Mouse (Mus musculus) MEL (cell line): ENCODE results near the gene Tmem171. TPM values are rescaled to one million over a fixed set of nuclear protein-coding genes. Genes with fewer than 3 reads are reported as not detected.

Source experiments
- DNase-seq: peaks from one replicate; pipeline ENCODE4 v3.0.0; 2011; ENCODE audit warnings: low read depth, low spot score
- H3K27ac ChIP-seq: 2 replicates; pipeline ENCODE4 v1.5.1; 2012; ENCODE audit warnings: low read depth, mild to moderate bottlenecking, control low read depth, low read length, moderate library complexity; ENCODE audit not compliant: control insufficient read depth
- H3K27me3 ChIP-seq, 2 experiments: fragments of 150-350 bp in 1 of 2; sonication (generic) in 1 of 2; 2 replicates each; pipeline ENCODE4 v1.6.1; 2012; ENCODE audit warnings: low read length in 2 of 2, mild to moderate bottlenecking in 2 of 2, improper control_type of control experiment in 1 of 2, moderate library complexity in 1 of 2; ENCODE audit not compliant: insufficient read depth in 2 of 2, control insufficient read depth in 1 of 2
- H3K36me3 ChIP-seq, 2 experiments: 2 replicates each; pipeline ENCODE4 v1.6.1; 2012 to 2014; ENCODE audit warnings: low read length in 2 of 2, improper control_type of control experiment in 1 of 2, inconsistent platforms in 1 of 2, mild to moderate bottlenecking in 1 of 2; ENCODE audit not compliant: insufficient read depth in 2 of 2, control insufficient read depth in 1 of 2
- H3K4me1 ChIP-seq, 2 experiments: fragments of 150-350 bp in 1 of 2; sonication (generic) in 1 of 2; 2 replicates each; pipeline ENCODE4 v1.6.1; 2012; ENCODE audit warnings: low read length in 2 of 2, improper control_type of control experiment in 1 of 2, mild to moderate bottlenecking in 1 of 2; ENCODE audit not compliant: insufficient read depth in 2 of 2, control insufficient read depth in 1 of 2
- H3K4me3 ChIP-seq, 2 experiments: fragments of 150-350 bp in 1 of 2; sonication (generic) in 1 of 2; 2 replicates each; pipeline ENCODE4 v1.5.1; 2012; ENCODE audit warnings: low read depth in 2 of 2, low read length in 2 of 2, mild to moderate bottlenecking in 2 of 2, moderate library complexity in 2 of 2, control low read depth in 1 of 2, improper control_type of control experiment in 1 of 2; ENCODE audit not compliant: control insufficient read depth in 1 of 2, insufficient read depth in 1 of 2
- H3K79me2 ChIP-seq: 2 replicates; pipeline ENCODE4 v1.6.1; 2012; ENCODE audit warnings: mild to moderate bottlenecking, low read length, moderate library complexity; ENCODE audit not compliant: control insufficient read depth, poor library complexity, insufficient read depth
- H3K9ac ChIP-seq: 2 replicates; pipeline ENCODE4 v1.6.1; 2012; ENCODE audit warnings: low read depth, mild to moderate bottlenecking, control low read depth, low read length, moderate library complexity; ENCODE audit not compliant: control insufficient read depth, poor library complexity, severe bottlenecking
- H3K9me3 ChIP-seq: fragments of 150-350 bp; sonication (generic); replicated peaks from 2 replicates; pipeline ENCODE4 v1.6.1; 2012; ENCODE audit warnings: mild to moderate bottlenecking, low read length, improper control_type of control experiment, moderate library complexity; ENCODE audit not compliant: insufficient read depth
- BHLHE40 ChIP-seq: IDR thresholded peaks from 2 replicates; pipeline ENCODE4 v1.6.1; 2012; ENCODE audit warnings: low read depth, mild to moderate bottlenecking, inconsistent platforms, low read length, improper control_type of control experiment, borderline replicate concordance
- CHD1 ChIP-seq: IDR thresholded peaks from 2 replicates; pipeline ENCODE4 v1.6.1; 2012; ENCODE audit warnings: low read depth, mild to moderate bottlenecking, inconsistent platforms, low read length, improper control_type of control experiment
- CHD2 ChIP-seq: IDR thresholded peaks from 2 replicates; pipeline ENCODE4 v1.6.1; 2011; ENCODE audit warnings: low read length, improper control_type of control experiment
- CTCF ChIP-seq, 3 experiments: IDR thresholded peaks in 2 of 3; conservative IDR thresholded peaks in 1 of 3; 2 replicates each; pipeline ENCODE4 v1.5.1; 2011 to 2012; ENCODE audit warnings: low read length in 3 of 3, low read depth in 2 of 3, mild to moderate bottlenecking in 2 of 3, improper control_type of control experiment in 1 of 3, inconsistent platforms in 1 of 3, mixed read lengths in 1 of 3, moderate library complexity in 1 of 3; ENCODE audit not compliant: control insufficient read depth in 1 of 3, insufficient read depth in 1 of 3, poor library complexity in 1 of 3, severe bottlenecking in 1 of 3
- E2F4 ChIP-seq: IDR thresholded peaks from 2 replicates; pipeline ENCODE4 v1.6.1; 2011; ENCODE audit warnings: low read depth, low read length, improper control_type of control experiment, borderline replicate concordance
- ELF1 ChIP-seq: IDR thresholded peaks from 2 replicates; pipeline ENCODE4 v1.6.1; 2014; ENCODE audit warnings: low read depth, mild to moderate bottlenecking, inconsistent platforms, low read length, improper control_type of control experiment, moderate library complexity
- EP300 ChIP-seq, 2 experiments: IDR thresholded peaks; 2 replicates each; pipeline ENCODE4 v1.6.1; 2011; ENCODE audit warnings: improper control_type of control experiment in 2 of 2, low read length in 2 of 2, low read depth in 1 of 2, mild to moderate bottlenecking in 1 of 2
- ETS1 ChIP-seq: IDR thresholded peaks from 2 replicates; pipeline ENCODE4 v1.6.1; 2012; ENCODE audit warnings: low read depth, mild to moderate bottlenecking, inconsistent platforms, low read length, improper control_type of control experiment, moderate library complexity
- HCFC1 ChIP-seq: IDR thresholded peaks from 2 replicates; pipeline ENCODE4 v1.6.1; 2012; ENCODE audit warnings: low read depth, mild to moderate bottlenecking, inconsistent platforms, low read length, improper control_type of control experiment, moderate library complexity
- MAX ChIP-seq: IDR thresholded peaks from 2 replicates; pipeline ENCODE4 v1.6.1; 2011; ENCODE audit warnings: low read length, improper control_type of control experiment
- MAZ ChIP-seq: IDR thresholded peaks from 2 replicates; pipeline ENCODE4 v1.6.1; 2012; ENCODE audit warnings: low read depth, mild to moderate bottlenecking, inconsistent platforms, low read length, improper control_type of control experiment
- MEF2A ChIP-seq: IDR thresholded peaks from 2 replicates; pipeline ENCODE4 v1.6.1; 2014; ENCODE audit warnings: low read depth, mild to moderate bottlenecking, inconsistent platforms, low read length, improper control_type of control experiment; ENCODE audit not compliant: poor library complexity, insufficient replicate concordance, severe bottlenecking; ENCODE audit errors: extremely low read depth
- MXI1 ChIP-seq: IDR thresholded peaks from 2 replicates; pipeline ENCODE4 v1.6.1; 2011; ENCODE audit warnings: mild to moderate bottlenecking, low read depth, low read length, improper control_type of control experiment
- MYB ChIP-seq: IDR thresholded peaks from 2 replicates; pipeline ENCODE4 v1.6.1; 2011; ENCODE audit warnings: mild to moderate bottlenecking, low read depth, low read length, improper control_type of control experiment
- MYC ChIP-seq: IDR thresholded peaks from 2 replicates; pipeline ENCODE4 v1.6.1; 2011; ENCODE audit warnings: low read depth, mild to moderate bottlenecking, low read length, improper control_type of control experiment, moderate library complexity
- NRF1 ChIP-seq: IDR thresholded peaks from 2 replicates; pipeline ENCODE4 v1.6.1; 2014; ENCODE audit warnings: low read depth, mild to moderate bottlenecking, inconsistent platforms, low read length, improper control_type of control experiment, moderate library complexity; ENCODE audit not compliant: poor library complexity, insufficient read depth, severe bottlenecking
- SIN3A ChIP-seq: IDR thresholded peaks from 2 replicates; pipeline ENCODE4 v1.6.1; 2012; ENCODE audit warnings: low read length, improper control_type of control experiment, inconsistent platforms
- TBP ChIP-seq: IDR thresholded peaks from 2 replicates; pipeline ENCODE4 v1.8.0; 2011; ENCODE audit warnings: low read depth, low read length, improper control_type of control experiment
- TCF12 ChIP-seq: IDR thresholded peaks from 2 replicates; pipeline ENCODE4 v1.6.1; 2014; ENCODE audit warnings: low read depth, mild to moderate bottlenecking, inconsistent platforms, low read length, improper control_type of control experiment, moderate library complexity
- UBTF ChIP-seq: IDR thresholded peaks from 2 replicates; pipeline ENCODE4 v1.6.1; 2012; ENCODE audit warnings: low read depth, mild to moderate bottlenecking, inconsistent platforms, low read length, improper control_type of control experiment, moderate library complexity, borderline replicate concordance; ENCODE audit not compliant: insufficient read depth
- USF2 ChIP-seq, 2 experiments: IDR thresholded peaks; 2 replicates each; pipeline ENCODE4 v1.6.1; 2011 to 2012; ENCODE audit warnings: improper control_type of control experiment in 2 of 2, low read length in 2 of 2, borderline replicate concordance in 1 of 2, inconsistent platforms in 1 of 2, low read depth in 1 of 2, mild to moderate bottlenecking in 1 of 2; ENCODE audit not compliant: insufficient read depth in 1 of 2
- ZC3H11A ChIP-seq: IDR thresholded peaks from 2 replicates; pipeline ENCODE4 v1.6.1; 2012; ENCODE audit warnings: low read depth, mild to moderate bottlenecking, inconsistent platforms, low read length, improper control_type of control experiment
- ZKSCAN1 ChIP-seq: IDR thresholded peaks from 2 replicates; pipeline ENCODE4 v1.6.1; 2012; ENCODE audit warnings: low read depth, mild to moderate bottlenecking, inconsistent platforms, low read length, improper control_type of control experiment, moderate library complexity
- ZMIZ1 ChIP-seq: IDR thresholded peaks from 2 replicates; pipeline ENCODE4 v1.6.1; 2012; ENCODE audit warnings: low read depth, mild to moderate bottlenecking, inconsistent platforms, low read length, improper control_type of control experiment, moderate library complexity
- ZNF384 ChIP-seq: IDR thresholded peaks from 2 replicates; pipeline ENCODE4 v1.6.1; 2012; ENCODE audit warnings: low read depth, mild to moderate bottlenecking, inconsistent platforms, low read length, improper control_type of control experiment
- polyA plus RNA-seq, 2 experiments: library from polyadenylated mRNA; stranded (reverse) in 1 of 2; unstranded in 1 of 2; fragments of >175 nt in 1 of 2; fragments of >200 nt in 1 of 2; gene quantifications; 2 replicates each; pipeline versions ENCODE4 v1.2.1 to v1.2.4; 2012; ENCODE audit warnings: low replicate concordance in 2 of 2, low read depth in 1 of 2; ENCODE audit not compliant: insufficient read length in 2 of 2, insufficient read depth in 1 of 2, missing spikeins in 1 of 2
- total RNA-seq: library from RNA; depleted of rRNA; stranded (reverse); fragments of 300-350 nt; gene quantifications from 2 replicates; pipeline ENCODE4 v1.2.3, GENCODE M21; 2012

The Tmem171 gene
- total and polyA plus RNA-seq, 3 experiments = not detected

GRCm38 (mm10) chr13:98716176-98716575 lies 21.5 kb upstream of the Tmem171 start:
- no peak for DNase-seq
- Histone ChIP-seq H3K27ac (no peak overlapping the region), H3K9ac (no peak overlapping the region), H3K4me1 (no peaks in the 10 kb centered on the region), H3K9me3 (no peaks in the 10 kb centered on the region), H3K4me3 (no peak overlapping the region), H3K36me3 (no peaks in the 10 kb centered on the region), H3K27me3 (no peaks in the 10 kb centered on the region), H3K79me2 (no peaks in the 10 kb centered on the region)
- TF ChIP-seq MEF2A (no peak), ETS1 (no peak)

GRCm38 (mm10) chr13:98715443-98715990 lies 20.9 kb upstream of the Tmem171 start:
- H3K4me3 ChIP-seq = no peak overlapping the region
- H3K27ac ChIP-seq = no peak overlapping the region

GRCm38 (mm10) chr13:98710655-98711054 lies 16.0 kb upstream of the Tmem171 start:
- Histone ChIP-seq H3K9ac (no peak overlapping the region), H3K36me3 (no peaks in the 10 kb centered on the region), H3K4me3 (no peak overlapping the region), H3K4me1 (no peaks in the 10 kb centered on the region), H3K9me3 (no peaks in the 10 kb centered on the region), H3K79me2 (no peaks in the 10 kb centered on the region), H3K27me3 (no peaks in the 10 kb centered on the region), H3K27ac (no peak overlapping the region)
- TF ChIP-seq E2F4 = no peak
- TF ChIP-seq CHD1 = no peak
- no peak for TF ChIP-seq ZNF384
- no peak for TF ChIP-seq MAX
- no peak for TF ChIP-seq MEF2A
- TF ChIP-seq UBTF = no peak
- no peak for TF ChIP-seq TCF12
- no peak for TF ChIP-seq MXI1
- TF ChIP-seq HCFC1 = no peak
- no peak for TF ChIP-seq SIN3A
- no peak for TF ChIP-seq NRF1
- TF ChIP-seq TBP = no peak
- no peak for TF ChIP-seq CTCF (IDR thresholded peaks at IDR 0.05 in 2 of 3, conservative IDR thresholded peaks at IDR 0.05 in 1 of 3; ENCODE audit: control insufficient read depth in 1 of 3, insufficient read depth in 1 of 3, low read depth in 2 of 3, low read length in 3 of 3, poor library complexity in 1 of 3, severe bottlenecking in 1 of 3)
- TF ChIP-seq ZC3H11A = no peak
- TF ChIP-seq MYB = no peak
- DNase-seq = no peak

More at GRCm38 (mm10) chr13:98715443-98715990, 20.9 kb upstream of the Tmem171 start:
- TF ChIP-seq MAX (no peak), MAZ (no peak), EP300 (IDR thresholded peaks at IDR 0.05; ENCODE audit: low read depth in 1 of 2, low read length in 2 of 2) (no peak), TCF12 (no peak), ZMIZ1 (no peak), MEF2A (no peak), BHLHE40 (no peak), NRF1 (no peak), CHD2 (no peak), ZKSCAN1 (no peak), MYC (no peak), ELF1 (no peak), USF2 (IDR thresholded peaks at IDR 0.05; ENCODE audit: borderline replicate concordance in 1 of 2, insufficient read depth in 1 of 2, low read depth in 1 of 2, low read length in 2 of 2) (no peak)
- TF ChIP-seq, all 39 proteins: peak for 0
- no peaks in the 10 kb centered on the region for H3K79me2 ChIP-seq
- no peaks in the 10 kb centered on the region for H3K36me3 ChIP-seq
- H3K9ac ChIP-seq = no peak overlapping the region
- H3K9me3 ChIP-seq = no peaks in the 10 kb centered on the region
- DNase-seq = no peak
- H3K4me1 ChIP-seq = no peaks in the 10 kb centered on the region
- no peaks in the 10 kb centered on the region for H3K27me3 ChIP-seq
